Mouse (Mus musculus): ENCODE data around the gene Igf2bp3. TPM values are rescaled to one million over a fixed set of nuclear protein-coding genes. Genes with fewer than 3 reads are reported as not detected.

Igf2bp3 gene
- polyA plus RNA-seq, 1 experiment from 2014 or later = 49.7 TPM

DNA sequence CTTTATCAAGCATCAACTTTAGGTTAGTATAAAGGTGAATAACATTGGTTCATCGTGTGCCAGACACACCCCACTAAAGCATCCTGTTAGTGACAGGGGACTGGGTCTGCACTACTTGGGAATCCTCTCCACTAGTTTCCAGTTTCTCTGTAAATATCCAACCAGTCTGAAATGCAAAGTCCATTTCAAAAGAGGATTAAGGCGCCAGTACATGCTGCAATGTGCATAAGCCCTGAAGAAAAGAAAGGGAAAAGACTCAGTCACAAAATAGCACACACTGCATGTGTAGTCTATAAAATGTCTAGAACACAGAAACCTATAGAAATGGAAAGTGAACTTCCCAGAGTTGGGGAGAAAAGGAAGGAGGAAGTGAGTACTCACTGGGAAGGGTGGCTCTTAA lies 68.3 kb downstream of the Igf2bp3 start:
- 85% methylated on average over 2 of the region's 2 CpGs for WGBS
- Histone ChIP-seq H3K4me1 (peaks cover 25% of the 10 kb centered on the region), H3K9me3 (replicated peaks) (no peaks in the 10 kb centered on the region), H3K36me3 (peaks cover 3% of the 10 kb centered on the region; the same call in 1 of the 2 replicates), H3K4me3 (replicated peaks) (no peak overlapping the region), H3K27me3 (no peaks in the 10 kb centered on the region), H3K4me2 (no peak overlapping the region), H3K9ac (no peak overlapping the region), H3K27ac (0 out of 2 replicates have a peak overlapping the region, but pooled peaks have one; percentile 27)
- no peak for ATAC-seq (replicated peaks; ENCODE audit: low FRiP score)

DNA sequence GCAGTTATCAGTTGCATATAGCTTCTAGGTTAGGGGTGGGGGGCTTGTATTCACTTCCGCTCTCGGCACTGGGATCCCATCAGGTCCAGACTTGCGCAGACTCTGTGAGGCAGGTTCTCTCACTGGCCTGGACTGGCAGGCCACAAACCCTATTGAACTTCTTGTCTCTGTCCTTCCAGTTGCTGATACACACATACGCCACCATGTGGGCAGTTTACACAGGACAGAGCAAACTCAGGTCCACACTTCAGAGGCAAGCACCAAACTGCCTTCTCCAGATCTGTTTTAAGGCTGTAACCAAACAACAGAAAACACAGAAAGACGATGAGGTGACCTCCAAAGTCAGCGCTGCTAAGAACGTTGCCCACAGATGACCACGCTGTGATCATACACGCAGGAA lies 72.3 kb downstream of the Igf2bp3 start:
- no peak overlapping the region for H3K9ac ChIP-seq

DNA sequence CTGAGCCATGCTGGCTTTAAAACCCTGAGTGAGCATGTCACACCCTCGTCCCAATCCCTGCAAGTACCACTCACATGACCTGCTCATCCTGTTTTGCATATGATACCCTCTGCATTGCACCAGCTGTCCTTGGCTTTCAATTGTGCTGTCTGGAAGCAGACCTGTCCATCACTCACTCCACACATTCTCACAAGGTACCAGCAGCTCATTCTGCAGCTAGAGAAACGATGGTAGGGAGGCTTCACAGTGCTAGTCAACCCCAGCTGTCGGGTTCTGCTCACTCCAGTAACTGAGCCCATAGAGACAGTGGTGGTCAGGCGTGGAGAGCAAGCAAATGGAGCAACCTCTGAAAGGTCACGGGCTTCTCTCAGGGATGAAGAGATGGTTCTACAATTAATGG lies 73.6 kb downstream of the Igf2bp3 start:
- no peak overlapping the region for H3K27ac ChIP-seq
- no peaks in the 10 kb centered on the region for H3K27me3 ChIP-seq
- H3K4me1 ChIP-seq = peaks cover 11% of the 10 kb centered on the region; the same call in 1 of the 2 replicates
- H3K4me2 ChIP-seq = no peak overlapping the region
- WGBS = 68% methylated on average over 5 of the region's 5 CpGs
- H3K36me3 ChIP-seq = peaks cover 3% of the 10 kb centered on the region; the same call in 1 of the 2 replicates
- no peak for ATAC-seq (replicated peaks; ENCODE audit: low FRiP score)
- no peak overlapping the region for H3K4me3 ChIP-seq (replicated peaks)
- H3K9ac ChIP-seq = no peak overlapping the region
- no peaks in the 10 kb centered on the region for H3K9me3 ChIP-seq (replicated peaks)

More for the DNA sequence above, 72.3 kb downstream of the Igf2bp3 start:
- Histone ChIP-seq H3K36me3 (peaks cover 3% of the 10 kb centered on the region; the same call in 1 of the 2 replicates), H3K27ac (no peak overlapping the region), H3K27me3 (no peaks in the 10 kb centered on the region), H3K4me1 (peaks cover 10% of the 10 kb centered on the region; the same call in 1 of the 2 replicates), H3K9me3 (replicated peaks) (no peaks in the 10 kb centered on the region), H3K4me2 (no peak overlapping the region), H3K4me3 (replicated peaks) (no peak overlapping the region)
- WGBS = 87% methylated on average over 9 of the region's 9 CpGs
- no peak for ATAC-seq (replicated peaks; ENCODE audit: low FRiP score)

DNA sequence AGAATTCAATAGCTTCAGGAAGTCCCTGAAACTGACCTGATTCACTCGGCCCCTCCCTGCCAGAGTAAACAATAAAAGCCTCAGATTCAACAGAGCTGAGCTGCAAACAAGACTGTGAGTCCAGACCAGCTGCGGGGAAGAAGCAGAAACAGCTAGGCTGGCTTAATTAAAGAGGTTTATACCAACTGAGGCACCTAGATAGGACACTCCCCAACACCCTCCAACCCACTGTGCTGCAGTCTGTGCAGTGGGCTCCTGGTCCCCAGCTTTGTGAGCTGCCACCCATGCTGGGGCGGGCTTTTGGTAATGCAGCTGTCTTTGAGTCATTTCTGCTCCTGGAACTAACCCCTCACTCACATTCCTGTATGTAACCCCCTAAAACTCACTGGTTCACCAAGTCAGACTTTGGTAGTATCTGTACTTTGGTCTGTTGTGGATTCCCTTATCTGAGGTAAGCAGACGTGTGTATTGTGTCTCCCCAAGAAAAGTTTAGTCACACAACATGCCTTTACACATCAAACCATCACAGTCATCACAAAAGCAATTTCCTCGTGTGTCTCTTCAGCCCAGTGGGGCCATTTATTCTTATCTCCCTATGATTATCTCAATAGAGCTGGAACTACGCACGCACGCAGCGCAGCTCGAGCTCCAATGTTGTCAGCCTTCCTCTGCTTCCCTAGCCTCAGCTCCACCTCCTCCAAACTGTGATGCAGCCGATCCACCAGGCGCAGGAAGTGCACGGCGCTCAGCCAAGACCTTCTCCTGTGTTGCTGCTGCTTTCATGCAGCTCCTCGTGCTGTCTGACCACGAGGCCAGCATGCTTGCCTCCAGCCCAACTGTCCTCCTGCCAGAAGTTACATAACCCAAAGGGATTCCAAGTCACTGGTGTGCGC lies 76.4 kb downstream of the Igf2bp3 start:
- peaks cover 20% of the 10 kb centered on the region for H3K4me1 ChIP-seq
- ATAC-seq (replicated peaks; ENCODE audit: low FRiP score) = no peak
- no peaks in the 10 kb centered on the region for H3K9me3 ChIP-seq (replicated peaks)
- H3K27ac ChIP-seq = no peak overlapping the region
- H3K4me3 ChIP-seq (replicated peaks) = no peak overlapping the region
- WGBS = 82% methylated on average over 17 of the region's 17 CpGs
- no peak overlapping the region for H3K4me2 ChIP-seq
- H3K9ac ChIP-seq = no peak overlapping the region
- H3K36me3 ChIP-seq = peaks cover 7% of the 10 kb centered on the region
- no peaks in the 10 kb centered on the region for H3K27me3 ChIP-seq

DNA sequence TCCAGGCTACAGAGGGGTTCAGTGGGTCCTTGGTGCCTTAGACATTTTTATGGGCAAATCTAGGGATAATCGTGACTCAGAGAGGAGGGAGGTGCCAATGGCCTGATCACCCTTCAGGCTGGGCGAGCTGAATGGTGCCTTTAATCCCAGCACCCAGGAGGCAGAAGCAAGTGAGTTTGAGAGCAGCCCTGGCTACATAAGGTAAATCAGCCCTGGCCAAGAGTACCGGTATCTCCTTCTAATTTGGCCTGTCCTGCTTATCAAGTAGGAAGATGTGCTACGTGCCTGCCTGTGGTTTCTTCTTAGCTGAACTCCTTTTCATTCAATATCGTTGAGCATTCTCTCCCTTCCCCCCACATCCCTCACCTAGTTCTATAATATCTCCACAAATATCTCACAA lies 78.0 kb downstream of the Igf2bp3 start:
- no peak overlapping the region for H3K4me3 ChIP-seq (replicated peaks)
- 65% methylated on average over 5 of the region's 5 CpGs for WGBS
- no peak for ATAC-seq (replicated peaks; ENCODE audit: low FRiP score)

DNA sequence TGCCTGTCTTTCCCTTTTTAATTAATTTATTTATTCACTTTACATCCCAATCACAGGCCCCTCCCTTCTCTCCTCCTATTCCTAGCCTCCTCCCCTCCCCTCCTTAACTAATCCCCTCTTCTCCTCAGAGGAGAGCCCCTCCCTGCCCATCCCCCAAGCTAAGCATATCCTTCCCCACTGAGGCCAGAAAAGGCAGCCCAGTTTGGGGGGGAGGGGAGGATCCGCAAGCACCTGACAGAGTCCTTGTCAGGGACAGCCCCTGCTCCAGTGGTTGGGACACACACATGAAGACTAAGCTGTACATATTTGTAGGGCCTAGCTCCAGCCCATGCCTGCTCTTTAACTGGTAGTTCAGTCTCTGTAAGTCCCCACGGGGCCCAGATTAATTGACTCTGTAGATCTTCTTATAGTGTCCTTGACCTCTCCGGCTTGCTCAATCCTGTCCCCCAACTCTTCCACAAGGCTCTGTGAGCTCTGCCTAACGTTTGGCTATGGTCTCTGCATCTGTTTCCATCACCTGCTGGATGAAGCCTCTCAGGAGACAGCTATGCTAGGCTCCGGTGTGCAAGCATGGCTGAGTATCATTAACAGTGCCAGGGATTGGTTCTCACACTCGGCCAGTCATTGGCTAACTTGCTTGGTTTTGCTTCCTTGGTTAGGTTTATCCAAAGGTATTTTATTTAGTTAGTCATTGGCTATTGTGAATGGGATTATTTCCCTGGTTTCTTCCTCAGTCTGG lies 82.2 kb downstream of the Igf2bp3 start:
- Histone ChIP-seq H3K4me1 (peaks cover 16% of the 10 kb centered on the region), H3K4me2 (no peak overlapping the region), H3K9ac (no peak overlapping the region), H3K27me3 (no peaks in the 10 kb centered on the region), H3K4me3 (replicated peaks) (no peak overlapping the region), H3K9me3 (replicated peaks) (no peaks in the 10 kb centered on the region), H3K27ac (no peak overlapping the region), H3K36me3 (peaks cover 16% of the 10 kb centered on the region; the same call in 1 of the 2 replicates)
- no peak for ATAC-seq (replicated peaks; ENCODE audit: low FRiP score)
- WGBS = 62% methylated on average over 6 of the region's 6 CpGs

More for the DNA sequence above, 78.0 kb downstream of the Igf2bp3 start:
- H3K4me1 ChIP-seq = peaks cover 20% of the 10 kb centered on the region
- H3K9ac ChIP-seq = no peak overlapping the region
- H3K4me2 ChIP-seq = no peak overlapping the region
- no peaks in the 10 kb centered on the region for H3K9me3 ChIP-seq (replicated peaks)
- peaks cover 16% of the 10 kb centered on the region; the same call in 1 of the 2 replicates for H3K36me3 ChIP-seq
- no peaks in the 10 kb centered on the region for H3K27me3 ChIP-seq
- H3K27ac ChIP-seq = no peak overlapping the region

DNA sequence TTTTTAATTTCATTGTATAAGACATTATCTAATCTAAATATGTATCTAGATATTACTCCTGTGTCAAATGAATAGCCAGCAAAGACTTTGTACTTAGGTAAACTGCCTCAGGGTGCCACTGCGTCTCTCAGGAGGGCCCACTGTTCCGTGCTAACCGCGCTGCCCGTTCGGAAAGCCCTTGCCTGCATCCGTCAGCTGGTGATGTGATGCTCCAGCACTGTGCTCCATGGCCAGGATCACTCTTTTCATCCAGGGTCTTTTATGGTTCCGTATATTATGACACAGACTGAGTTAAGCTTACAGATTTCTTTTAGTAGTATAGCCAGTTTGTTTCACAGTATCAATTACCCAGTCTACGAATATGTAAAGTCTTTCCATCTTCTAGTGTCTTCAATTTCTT lies 82.9 kb downstream of the Igf2bp3 start:
- Histone ChIP-seq H3K27ac (no peak overlapping the region), H3K27me3 (no peaks in the 10 kb centered on the region), H3K9me3 (replicated peaks) (no peaks in the 10 kb centered on the region), H3K36me3 (peaks cover 16% of the 10 kb centered on the region; the same call in 1 of the 2 replicates), H3K4me1 (peaks cover 15% of the 10 kb centered on the region), H3K4me2 (no peak overlapping the region), H3K9ac (no peak overlapping the region), H3K4me3 (replicated peaks) (no peak overlapping the region)
- 83% methylated on average over 9 of the region's 9 CpGs for WGBS
- no peak for ATAC-seq (replicated peaks; ENCODE audit: low FRiP score)

DNA sequence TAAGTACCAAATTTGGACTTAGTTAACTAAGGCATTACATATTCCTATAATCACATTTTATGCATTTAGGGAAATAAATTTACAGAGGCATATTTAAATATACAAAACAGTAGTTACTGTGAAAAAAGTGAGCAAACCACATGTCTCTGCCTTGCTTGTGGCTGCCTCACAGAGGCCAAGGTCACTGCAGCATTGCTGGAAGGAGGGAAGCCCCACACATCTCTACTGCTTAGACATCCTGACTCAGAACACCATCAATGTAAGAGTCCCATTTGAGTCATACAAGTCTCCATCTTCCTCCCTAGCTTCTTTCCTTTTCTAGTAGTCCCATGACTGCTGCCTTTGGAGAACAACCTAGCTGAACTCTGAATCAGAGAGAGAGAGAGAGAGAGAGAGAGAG lies 84.4 kb downstream of the Igf2bp3 start:
- Histone ChIP-seq H3K27ac (no peak overlapping the region), H3K27me3 (no peaks in the 10 kb centered on the region), H3K9ac (no peak overlapping the region), H3K9me3 (replicated peaks) (no peaks in the 10 kb centered on the region), H3K4me1 (peaks cover 5% of the 10 kb centered on the region), H3K4me2 (no peak overlapping the region), H3K36me3 (peaks cover 23% of the 10 kb centered on the region), H3K4me3 (replicated peaks) (no peak overlapping the region)
- no peak for ATAC-seq (replicated peaks; ENCODE audit: low FRiP score)

DNA sequence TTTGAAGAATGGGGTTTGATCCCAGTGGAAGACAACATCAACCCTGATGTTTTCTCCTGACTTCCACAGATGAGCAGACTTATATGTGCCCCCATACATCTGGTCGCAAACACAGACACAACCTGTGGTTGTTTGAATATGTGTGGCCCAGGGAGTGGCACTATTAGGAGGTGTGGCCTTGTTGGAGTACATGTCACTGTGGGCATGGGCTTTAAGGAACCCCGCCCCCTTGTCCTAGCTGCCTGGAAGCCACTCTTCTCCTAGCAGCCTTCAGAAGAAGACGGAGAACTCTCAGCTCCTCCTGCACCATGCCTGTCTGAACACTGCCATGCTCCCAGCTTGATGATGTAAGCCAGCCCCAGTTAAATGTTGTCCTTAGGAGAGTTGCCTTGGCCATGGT lies 94.4 kb downstream of the Igf2bp3 start:
- H3K36me3 ChIP-seq = peaks cover 38% of the 10 kb centered on the region
- no peak overlapping the region for H3K27ac ChIP-seq
- 91% methylated on average over 3 of the region's 3 CpGs for WGBS
- H3K4me2 ChIP-seq = no peak overlapping the region
- H3K9ac ChIP-seq = no peak overlapping the region
- H3K9me3 ChIP-seq (replicated peaks) = no peaks in the 10 kb centered on the region
- ATAC-seq (replicated peaks; ENCODE audit: low FRiP score) = no peak
- no peaks in the 10 kb centered on the region for H3K4me1 ChIP-seq
- no peak overlapping the region for H3K4me3 ChIP-seq (replicated peaks)
- no peaks in the 10 kb centered on the region for H3K27me3 ChIP-seq

DNA sequence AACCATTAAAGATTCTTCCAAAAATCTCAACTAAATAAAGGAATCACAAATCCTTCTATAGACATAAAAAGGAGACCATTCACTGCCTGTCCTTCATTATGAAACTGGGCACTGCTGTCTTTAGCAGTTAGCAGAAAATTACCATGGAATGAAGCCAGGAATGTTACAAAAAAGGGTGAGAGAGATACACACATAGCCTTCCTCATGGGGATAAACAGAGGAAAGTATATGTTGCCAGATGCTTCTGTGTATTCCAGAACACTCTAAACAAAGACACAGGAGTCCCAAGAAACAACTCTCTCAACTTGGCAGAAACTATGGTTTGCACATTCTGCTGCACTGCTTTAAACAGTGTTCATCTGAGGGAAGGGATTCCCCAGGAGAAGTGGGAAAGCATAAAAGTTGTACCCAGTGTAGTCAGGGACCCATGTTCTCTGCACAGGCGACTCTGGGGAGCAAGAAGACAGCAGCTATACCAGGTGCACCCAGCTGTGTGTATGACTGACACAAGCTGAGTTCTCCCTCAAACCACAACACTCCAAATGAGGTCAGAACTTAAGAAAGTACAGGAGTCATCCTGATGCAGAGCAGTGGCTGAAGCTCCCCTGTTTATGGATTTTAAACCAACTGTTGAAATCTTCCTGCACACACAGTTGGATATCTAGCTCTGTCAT lies 95.2 kb downstream of the Igf2bp3 start:
- Histone ChIP-seq H3K4me1 (no peaks in the 10 kb centered on the region), H3K4me3 (replicated peaks) (no peak overlapping the region), H3K36me3 (peaks cover 37% of the 10 kb centered on the region), H3K9me3 (replicated peaks) (no peaks in the 10 kb centered on the region), H3K27ac (no peak overlapping the region), H3K9ac (no peak overlapping the region), H3K27me3 (no peaks in the 10 kb centered on the region), H3K4me2 (no peak overlapping the region)
- no peak for ATAC-seq (replicated peaks; ENCODE audit: low FRiP score)
- WGBS = 77% methylated on average over 1 of the region's 1 CpGs

DNA sequence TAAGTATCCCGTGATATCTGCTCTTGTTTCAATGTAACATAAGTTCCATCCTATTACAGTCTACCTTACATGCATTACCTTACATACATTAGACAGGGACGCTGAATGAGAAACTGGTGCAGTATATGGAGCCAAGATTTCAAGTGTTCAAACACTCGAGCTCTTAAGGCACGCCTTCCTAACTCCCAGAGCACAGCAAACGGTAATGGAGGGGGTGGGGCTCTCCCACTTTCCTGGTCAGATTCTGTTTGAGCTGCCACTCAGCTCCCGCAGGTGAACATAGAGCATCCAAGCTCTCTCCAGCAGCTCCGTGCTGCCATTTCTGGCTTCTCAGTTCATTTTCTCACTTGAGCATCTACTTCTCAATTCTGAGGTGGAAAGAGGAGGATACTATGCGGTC lies 96.3 kb downstream of the Igf2bp3 start:
- no peaks in the 10 kb centered on the region for H3K4me1 ChIP-seq
- no peak overlapping the region for H3K4me3 ChIP-seq (replicated peaks)
- no peak for ATAC-seq (replicated peaks; ENCODE audit: low FRiP score)
- no peak overlapping the region for H3K4me2 ChIP-seq
- no peaks in the 10 kb centered on the region for H3K27me3 ChIP-seq
- no peaks in the 10 kb centered on the region for H3K9me3 ChIP-seq (replicated peaks)
- 79% methylated on average over 8 of the region's 8 CpGs for WGBS
- H3K27ac ChIP-seq = no peak overlapping the region
- H3K36me3 ChIP-seq = peaks cover 45% of the 10 kb centered on the region
- no peak overlapping the region for H3K9ac ChIP-seq

DNA sequence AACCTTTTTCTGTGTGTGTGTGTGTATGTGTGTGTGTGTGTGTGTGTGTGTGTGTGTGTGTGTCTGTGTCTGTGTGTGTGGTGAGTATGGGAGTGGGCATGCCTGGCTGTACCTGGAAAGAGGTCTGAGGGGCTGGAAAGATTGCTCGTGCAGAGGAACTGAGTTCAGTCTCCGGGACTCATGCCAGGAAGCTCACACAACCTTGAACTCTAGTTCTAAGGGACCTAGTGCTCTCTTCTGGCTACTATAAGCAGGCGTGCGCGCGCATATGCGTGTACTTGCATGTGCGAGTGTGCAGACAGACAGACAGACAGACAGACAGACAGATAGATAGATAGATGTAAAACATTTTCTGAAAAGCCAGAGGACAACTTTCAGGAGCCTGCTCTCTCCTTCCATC lies 98.5 kb downstream of the Igf2bp3 start:
- H3K9ac ChIP-seq = no peak overlapping the region
- H3K9me3 ChIP-seq (replicated peaks) = no peaks in the 10 kb centered on the region
- H3K27me3 ChIP-seq = no peaks in the 10 kb centered on the region
- H3K4me3 ChIP-seq (replicated peaks) = no peak overlapping the region
- no peak overlapping the region for H3K4me2 ChIP-seq
- ATAC-seq (replicated peaks; ENCODE audit: low FRiP score) = no peak
- WGBS = 89% methylated on average over 8 of the region's 8 CpGs
- H3K36me3 ChIP-seq = peaks cover 41% of the 10 kb centered on the region
- no peaks in the 10 kb centered on the region for H3K4me1 ChIP-seq
- H3K27ac ChIP-seq = no peak overlapping the region
